Comparison of ENCODE assay signal across 18 mouse cellular contexts in the genomic region with DNA sequence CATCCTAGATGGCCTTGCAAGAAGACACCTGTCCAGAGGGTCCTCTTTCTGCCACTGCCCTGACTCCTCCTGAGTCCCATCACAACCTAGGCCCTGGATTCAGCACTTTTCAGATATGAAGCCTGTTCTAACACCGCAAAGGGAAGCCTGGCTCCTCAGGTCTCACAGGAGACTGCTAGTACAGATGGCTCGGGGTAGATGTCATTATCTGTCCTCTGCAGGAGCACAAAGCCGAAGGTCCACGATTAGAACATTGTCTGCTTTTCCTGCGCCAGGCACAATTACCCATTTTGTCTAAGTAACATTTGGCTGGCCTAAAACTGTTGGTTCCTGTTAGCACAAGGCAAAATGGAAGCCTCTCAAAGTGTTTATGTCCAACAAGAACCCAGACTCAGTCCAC.
DNase-seq lines count a peak whose midpoint lies in the region; ATAC-seq lines count a peak whose summit lies in the region.
"Had no signal": no experiment of that assay in that cellular context is flagged by ENCODE, and none has a peak within 500 bp of the region (broad histone marks: within the 10 kb centered on the region; RNA-seq: fewer than 3 reads in every experiment).

No protein-coding gene starts in this region.

- H3K4me1 ChIP-seq in kidney, embryonic 15.5 days, result peaks cover 18% of the 10 kb centered on the region
- H3K4me1 ChIP-seq in liver, embryonic 11.5 days (replicated peaks; ENCODE audit: control insufficient read depth, insufficient read depth, low read length), result peaks cover 26% of the 10 kb centered on the region

- no peak overlapping the region for H3K9ac ChIP-seq in kidney, embryonic 15.5 days
- H3K9ac ChIP-seq in liver, embryonic 11.5 days (ENCODE audit: low read depth, low read length), result no peak overlapping the region
- H3K9ac ChIP-seq: heart, embryonic 15.5 days; stomach, embryonic 15.5 days had no signal

- H3K9me3 ChIP-seq in kidney, embryonic 15.5 days (replicated peaks), result no peaks in the 10 kb centered on the region
- H3K9me3 ChIP-seq in liver, embryonic 11.5 days (ENCODE audit: control insufficient read depth, low read length), result no peaks in the 10 kb centered on the region
- H3K9me3 ChIP-seq: heart, embryonic 15.5 days; stomach, embryonic 15.5 days had no signal

- no peak overlapping the region for H3K4me3 ChIP-seq in kidney, embryonic 15.5 days (replicated peaks)
- H3K4me3 ChIP-seq in liver, embryonic 11.5 days (ENCODE audit: low read depth, low read length), result no peak overlapping the region
- H3K4me3 ChIP-seq: heart, embryonic 15.5 days; stomach, embryonic 15.5 days had no signal

- no peaks in the 10 kb centered on the region for H3K36me3 ChIP-seq in kidney, embryonic 15.5 days
- H3K36me3 ChIP-seq in liver, embryonic 11.5 days (ENCODE audit: control insufficient read depth, insufficient read depth, low read length), result no peaks in the 10 kb centered on the region
- H3K36me3 ChIP-seq: heart, embryonic 15.5 days had no signal

- no peak overlapping the region for H3K4me2 ChIP-seq in kidney, embryonic 15.5 days
- H3K4me2 ChIP-seq in liver, embryonic 11.5 days, result peak overlapping the region; percentile 19; the same call in 1 of the 2 replicates
- H3K4me2 ChIP-seq: heart, embryonic 15.5 days; stomach, embryonic 15.5 days had no signal

- ATAC-seq in kidney, embryonic 15.5 days (replicated peaks; ENCODE audit: low FRiP score), result no peak
- ATAC-seq in liver, embryonic 11.5 days (replicated peaks; ENCODE audit: low FRiP score), result peak; percentile 97
- peak; percentile 83 for ATAC-seq in megakaryocyte progenitor cell, adult 5-6 weeks (replicated peaks; ENCODE audit: poor library complexity)
- ATAC-seq in inflammation-experienced regulatory T-cells, adult 6 months, result no peak
- ATAC-seq: forebrain, embryonic 16.5 days; hindbrain, embryonic 16.5 days; intestine, postnatal 0 days had no signal

- 89% methylated on average over 5 of the region's 5 CpGs for WGBS in kidney, embryonic 15.5 days
- WGBS in liver, embryonic 11.5 days, result 42% methylated on average over 5 of the region's 5 CpGs

- H3K27ac ChIP-seq in kidney, embryonic 15.5 days, result peak overlapping the region; percentile 56; the same call in 1 of the 2 replicates
- peak overlapping the region; percentile 80 for H3K27ac ChIP-seq in liver, embryonic 11.5 days (ENCODE audit: low read depth, low read length)
- H3K27ac ChIP-seq: heart, embryonic 15.5 days; stomach, embryonic 15.5 days had no signal

- DNase-seq in cerebellum, adult 18-20 months, result peak; percentile 47 to 51
- no peak for DNase-seq in cerebellum, postnatal 36 days
- no peak for DNase-seq in kidney, adult 18-20 months
- DNase-seq in liver, embryonic 11.5 days (ENCODE audit: low spot score), result peak; percentile 47
- no peak for DNase-seq in gastrocnemius, adult 8-10 months (ENCODE audit: low spot score in 2 of 2)
- DNase-seq: adrenal gland, postnatal 25 days; kidney, postnatal 36 days; layer of hippocampus, adult 9-11 months; lung, adult 2 months; retina, postnatal 1 day had no signal

- H3K27me3 ChIP-seq in kidney, embryonic 15.5 days, result no peaks in the 10 kb centered on the region
- no peaks in the 10 kb centered on the region for H3K27me3 ChIP-seq in liver, embryonic 11.5 days (replicated peaks; ENCODE audit: control insufficient read depth, insufficient read depth, low read length)
- H3K27me3 ChIP-seq: heart, embryonic 15.5 days; stomach, embryonic 15.5 days had no signal

Comparison
In these comparisons a context has a peak if more than half of its experiments do, and no peak if none do; other contexts are left out.
1. DNase-seq: peak in cerebellum, adult 18-20 months (2 of 2) and liver, embryonic 11.5 days (single experiment); none in cerebellum, postnatal 36 days (0 of 2), kidney, adult 18-20 months (single experiment) and gastrocnemius, adult 8-10 months (0 of 2).
2. ATAC-seq: peak in liver, embryonic 11.5 days (single experiment) and megakaryocyte progenitor cell, adult 5-6 weeks (single experiment); none in kidney, embryonic 15.5 days (single experiment) and inflammation-experienced regulatory T-cells, adult 6 months (single experiment).